Comparison of ENCODE assay signal across 9 mouse cellular contexts in the genomic region with DNA sequence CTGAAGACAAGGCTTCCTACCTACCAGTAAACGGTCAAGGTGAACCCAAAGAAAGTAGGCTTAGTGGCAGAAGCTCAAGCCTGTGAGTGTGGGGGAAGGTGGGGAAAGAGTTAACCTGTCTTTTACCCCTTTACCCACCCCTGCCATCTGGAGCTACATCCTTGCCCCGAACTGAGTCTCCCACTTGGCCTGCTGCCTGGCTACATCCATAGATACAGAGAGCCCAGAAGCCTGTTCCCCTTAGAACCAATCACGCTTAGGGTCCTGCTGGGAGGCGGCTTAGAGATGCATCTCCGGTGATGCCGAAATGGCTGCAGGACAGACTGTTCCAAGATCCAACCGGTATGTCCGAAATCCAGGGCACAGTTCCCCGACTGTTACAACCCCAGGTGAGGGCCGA. TPM values are rescaled to one million over a fixed set of nuclear protein-coding genes. Genes with fewer than 3 reads are reported as not detected.
A peak's percentile ranks its signal among the peaks of the same experiment; 100 is the strongest.
DNase-seq lines count a peak whose midpoint lies in the region; ATAC-seq and TF ChIP-seq lines count a peak whose summit lies in the region.
"Had no signal": no experiment of that assay in that cellular context is flagged by ENCODE, and none has a peak within 500 bp of the region (broad histone marks: within the 10 kb centered on the region; RNA-seq: fewer than 3 reads in every experiment).

No protein-coding gene starts in this region.

- H3K9me3 ChIP-seq in heart, embryonic 14.5 days (ENCODE audit: control insufficient read depth, low read length), result no peaks in the 10 kb centered on the region
- no peaks in the 10 kb centered on the region for H3K9me3 ChIP-seq in hindbrain, embryonic 12.5 days (replicated peaks)
- no peaks in the 10 kb centered on the region for H3K9me3 ChIP-seq in midbrain, embryonic 12.5 days

- H3K27ac ChIP-seq in heart, embryonic 14.5 days (replicated peaks in 1 of 2; ENCODE audit: control insufficient read depth in 1 of 2, insufficient read depth in 1 of 2, low read depth in 2 of 2, low read length in 2 of 2), result no peak overlapping the region
- H3K27ac ChIP-seq in cortical plate, adult 2 months (ENCODE audit: insufficient read depth, low read length), result no peak overlapping the region
- peak overlapping the region; percentile 75; the same call in 1 of the 2 replicates for H3K27ac ChIP-seq in hindbrain, embryonic 12.5 days
- peak overlapping the region; percentile 68; the same call in 1 of the 2 replicates for H3K27ac ChIP-seq in midbrain, embryonic 12.5 days (replicated peaks)
- no peak overlapping the region for H3K27ac ChIP-seq in thymus, adult 2 months (ENCODE audit: control insufficient read depth, insufficient read depth, low read length)

- peaks cover 73% of the 10 kb centered on the region for H3K27me3 ChIP-seq in heart, embryonic 14.5 days (ENCODE audit: control insufficient read depth, insufficient read depth, low read length)
- peaks cover 68% of the 10 kb centered on the region for H3K27me3 ChIP-seq in hindbrain, embryonic 12.5 days
- H3K27me3 ChIP-seq in midbrain, embryonic 12.5 days, result peaks cover 91% of the 10 kb centered on the region
- no peaks in the 10 kb centered on the region; the same call in 1 of the 2 replicates for H3K27me3 ChIP-seq in thymus, adult 2 months (ENCODE audit: control insufficient read depth, insufficient read depth, low read length)

- no peaks in the 10 kb centered on the region for H3K36me3 ChIP-seq in heart, embryonic 14.5 days (ENCODE audit: control insufficient read depth, insufficient read depth, low read length)
- H3K36me3 ChIP-seq in hindbrain, embryonic 12.5 days, result no peaks in the 10 kb centered on the region
- no peaks in the 10 kb centered on the region for H3K36me3 ChIP-seq in midbrain, embryonic 12.5 days
- no peaks in the 10 kb centered on the region for H3K36me3 ChIP-seq in thymus, adult 2 months (ENCODE audit: control insufficient read depth, insufficient read depth, low read length)

- 3% methylated on average over 10 of the region's 10 CpGs for WGBS in heart, embryonic 14.5 days
- WGBS in hindbrain, embryonic 12.5 days, result 3% methylated on average over 10 of the region's 10 CpGs
- 4% methylated on average over 10 of the region's 10 CpGs for WGBS in midbrain, embryonic 12.5 days
- 10% methylated on average over 10 of the region's 10 CpGs for WGBS in thymus, adult 2 months

- ATAC-seq in heart, embryonic 14.5 days (ENCODE audit: insufficient number of reproducible peaks, insufficient read depth, low FRiP score, low read depth), result no peak
- ATAC-seq in hindbrain, embryonic 12.5 days (ENCODE audit: low FRiP score), result 0 out of 2 replicates have a peak, but pooled peaks have one; percentile 17
- no peak for ATAC-seq in midbrain, embryonic 12.5 days (ENCODE audit: low FRiP score, low read depth)

- no peak for TF ChIP-seq CTCF in cortical plate, adult 2 months (IDR thresholded peaks at IDR 0.05; ENCODE audit: extremely low read depth, insufficient read depth, low read length)
- no peak for TF ChIP-seq CTCF in thymus, adult 2 months (IDR thresholded peaks at IDR 0.05; ENCODE audit: borderline replicate concordance, control insufficient read depth, extremely low read depth, insufficient read depth, low read length, poor library complexity)

- DNase-seq in heart, adult 11 months, result no peak
- DNase-seq in right cerebral cortex, adult 18-20 months, result no peak
- DNase-seq in thymus, adult 2 months, result no peak
- no peak for DNase-seq in left cerebral cortex, adult 11 months (ENCODE audit: low spot score)
- DNase-seq: thymus, postnatal 25 days had no signal

- no peak overlapping the region for H3K9ac ChIP-seq in heart, embryonic 14.5 days (ENCODE audit: low read length)
- peak overlapping the region; percentile 71 for H3K9ac ChIP-seq in hindbrain, embryonic 12.5 days
- peak overlapping the region; percentile 55; the same call in 1 of the 2 replicates for H3K9ac ChIP-seq in midbrain, embryonic 12.5 days (replicated peaks)

- peaks cover 7 to 16% of the 10 kb centered on the region in 2 experiments for H3K4me1 ChIP-seq in heart, embryonic 14.5 days (ENCODE audit: control insufficient read depth in 2 of 2, insufficient read depth in 2 of 2, low read length in 2 of 2)
- no peaks in the 10 kb centered on the region for H3K4me1 ChIP-seq in cortical plate, adult 2 months (ENCODE audit: control insufficient read depth, insufficient read depth, low read length)
- peaks cover 51% of the 10 kb centered on the region for H3K4me1 ChIP-seq in hindbrain, embryonic 12.5 days
- peaks cover 23% of the 10 kb centered on the region for H3K4me1 ChIP-seq in midbrain, embryonic 12.5 days
- H3K4me1 ChIP-seq in thymus, adult 2 months (replicated peaks; ENCODE audit: control insufficient read depth, insufficient read depth, low read length), result no peaks in the 10 kb centered on the region

- peak overlapping the region in 1 of 2 experiments; percentile 67; a peak in 2 of 4 replicates for H3K4me3 ChIP-seq in heart, embryonic 14.5 days (ENCODE audit: control insufficient read depth in 1 of 2, insufficient read depth in 1 of 2, low read depth in 1 of 2, low read length in 2 of 2)
- H3K4me3 ChIP-seq in cortical plate, adult 2 months (ENCODE audit: insufficient read depth, low read length), result peak overlapping the region; percentile 64
- peak overlapping the region; percentile 62 for H3K4me3 ChIP-seq in hindbrain, embryonic 12.5 days
- H3K4me3 ChIP-seq in midbrain, embryonic 12.5 days, result peak overlapping the region; percentile 62
- H3K4me3 ChIP-seq in thymus, adult 2 months (ENCODE audit: control insufficient read depth, insufficient read depth, low read length), result no peak overlapping the region

- peak overlapping the region; percentile 98 for H3K4me2 ChIP-seq in heart, embryonic 14.5 days (ENCODE audit: low read length)
- peak overlapping the region; percentile 95 for H3K4me2 ChIP-seq in hindbrain, embryonic 12.5 days (replicated peaks)
- peak overlapping the region; percentile 94 for H3K4me2 ChIP-seq in midbrain, embryonic 12.5 days (replicated peaks)

- TF ChIP-seq POLR2A in cortical plate, adult 2 months (IDR thresholded peaks at IDR 0.05; ENCODE audit: extremely low read depth, insufficient read depth, low read length), result no peak
- TF ChIP-seq POLR2A in thymus, adult 2 months (IDR thresholded peaks at IDR 0.05; ENCODE audit: control insufficient read depth, extremely low read depth, insufficient read depth, low read length, poor library complexity), result no peak

RNA-seq across cellular contexts. Expression of gene Chst8, which starts 1.5 kb away (rescaled TPM):
- polyA plus RNA-seq in heart, embryonic 14.5 days (2014; fragmentation: Nextera tagmentation; extraction: Ambion mirVana), result 0.49 and 0.67 TPM in 2 replicates
- 11.9 and 12.0 TPM in 2 replicates for polyA plus RNA-seq in cortical plate, adult 2 months (2012; rRNA removed)
- polyA plus RNA-seq in hindbrain, embryonic 12.5 days (2016; fragmentation: Nextera tagmentation; extraction: Ambion mirVana), result 22.4 and 24.7 TPM in 2 replicates
- polyA plus RNA-seq in midbrain, embryonic 12.5 days (2016; fragmentation: Nextera tagmentation; extraction: Ambion mirVana), result 15.7 and 18.9 TPM in 2 replicates
- polyA plus RNA-seq in thymus, adult 2 months (2012; rRNA removed), result 6.1 and 6.3 TPM in 2 replicates

Comparison
In these comparisons a context has a peak if more than half of its experiments do, and no peak if none do; other contexts are left out.
1. H3K27ac ChIP-seq: peak in hindbrain, embryonic 12.5 days (single experiment) and midbrain, embryonic 12.5 days (single experiment); none in heart, embryonic 14.5 days (0 of 2), cortical plate, adult 2 months (single experiment) and thymus, adult 2 months (single experiment).
2. Peak in every context shown above with its lines, with median percentiles within 50 percentile points of each other: H3K4me2 ChIP-seq.